Mouse (Mus musculus) erythroblast, embryonic 14.5 days (primary cell): Measurements from ENCODE around the gene Ntf5. TPM values are rescaled to one million over a fixed set of nuclear protein-coding genes. Genes with fewer than 3 reads are reported as not detected.

Source experiments
- H3K27me3 ChIP-seq: 2 replicates; pipeline ENCODE4 v1.6.1; 2012; ENCODE audit warnings: inconsistent platforms; ENCODE audit not compliant: control insufficient read depth
- H3K36me3 ChIP-seq: 2 replicates; pipeline ENCODE4 v1.6.1; 2012; ENCODE audit warnings: mild to moderate bottlenecking, inconsistent platforms; ENCODE audit not compliant: control insufficient read depth
- H3K4me1 ChIP-seq: 2 replicates; pipeline ENCODE4 v1.6.1; 2012; ENCODE audit warnings: inconsistent platforms; ENCODE audit not compliant: control insufficient read depth
- H3K4me3 ChIP-seq: replicated peaks from 2 replicates; pipeline ENCODE3; 2012; ENCODE audit warnings: moderate library complexity, mild to moderate bottlenecking, inconsistent platforms
- H3K9me3 ChIP-seq: 2 replicates; pipeline ENCODE4 v1.6.1; 2012; ENCODE audit warnings: low read length, inconsistent platforms, mixed read lengths; ENCODE audit not compliant: control insufficient read depth
- GATA1 ChIP-seq: IDR thresholded peaks from 2 replicates; pipeline ENCODE4 v1.6.1; 2012; ENCODE audit warnings: low read length, inconsistent platforms, mixed read lengths
- TAL1 ChIP-seq: IDR thresholded peaks from 3 replicates; pipeline ENCODE4 v1.6.1; 2012; ENCODE audit warnings: low read length, inconsistent platforms, mixed read lengths
- polyA plus RNA-seq: library from polyadenylated mRNA; stranded (reverse); fragments of >175 nt; gene quantifications from 2 replicates; pipeline ENCODE4 v1.2.3, GENCODE M21; 2012

Gene Ntf5
- polyA plus RNA-seq, 1 experiment, result not detected

- Histone ChIP-seq H3K9me3 (no peaks in the 10 kb centered on the region), H3K36me3 (peaks cover 29% of the 10 kb centered on the region), H3K27me3 (peaks cover 4% of the 10 kb centered on the region), H3K4me3 (no peak overlapping the region), H3K4me1 (peaks cover 36% of the 10 kb centered on the region)
- TF ChIP-seq GATA1, result no peak
- no peak for TF ChIP-seq TAL1
Measured at GRCm38 (mm10) chr7:45396787-45397186, 16.7 kb upstream of the Ntf5 start.

- TF ChIP-seq TAL1 (no peak), GATA1 (no peak)
- Histone ChIP-seq H3K9me3 (peaks cover 4% of the 10 kb centered on the region; the same call in 1 of the 2 replicates), H3K4me1 (peaks cover 11% of the 10 kb centered on the region), H3K27me3 (peaks cover 36% of the 10 kb centered on the region), H3K36me3 (no peaks in the 10 kb centered on the region), H3K4me3 (no peak overlapping the region)
Measured at GRCm38 (mm10) chr7:45401521-45402085, 11.9 kb upstream of the Ntf5 start.

DNA sequence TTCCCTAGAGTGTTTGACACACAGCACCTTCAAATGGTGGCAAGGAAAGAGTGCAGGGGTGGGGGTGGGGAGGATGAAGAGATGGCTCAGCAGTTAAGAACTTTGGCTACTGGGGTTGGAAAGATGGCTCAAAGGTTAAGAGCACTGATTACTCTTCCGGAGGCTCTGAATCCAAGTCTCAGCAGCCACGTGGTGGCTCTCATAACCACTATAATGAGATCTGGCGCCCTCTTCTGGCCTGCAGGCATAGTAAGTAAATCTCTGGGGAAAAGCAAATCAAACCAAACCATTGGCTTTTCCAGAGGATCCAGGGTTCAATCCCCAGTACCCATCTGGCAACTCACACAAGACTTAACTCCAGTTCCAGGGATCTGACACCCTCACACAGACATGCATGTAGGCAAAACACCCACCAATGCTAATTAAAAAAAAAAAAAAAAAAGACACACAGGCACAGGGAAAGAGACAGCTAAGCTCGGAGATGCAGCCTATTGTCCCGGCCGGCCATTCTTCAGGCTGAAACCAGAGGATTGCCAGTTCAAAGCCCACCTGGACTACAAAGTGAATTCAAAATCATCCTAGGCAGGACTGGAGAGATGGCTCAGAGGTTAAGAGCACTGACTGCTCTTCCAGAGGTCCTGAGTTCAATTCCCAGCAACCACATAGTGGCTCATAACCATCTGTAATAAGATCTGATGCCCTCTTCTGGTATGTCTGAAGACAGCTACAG lies 9.8 kb upstream of the Ntf5 start:
- peaks cover 56% of the 10 kb centered on the region for H3K27me3 ChIP-seq
- H3K36me3 ChIP-seq, result no peaks in the 10 kb centered on the region
- peaks cover 8% of the 10 kb centered on the region; the same call in 1 of the 2 replicates for H3K9me3 ChIP-seq
- TF ChIP-seq GATA1 (no peak), TAL1 (no peak)
- H3K4me3 ChIP-seq, result no peak overlapping the region
- H3K4me1 ChIP-seq, result peaks cover 4% of the 10 kb centered on the region; the same call in 1 of the 2 replicates

DNA sequence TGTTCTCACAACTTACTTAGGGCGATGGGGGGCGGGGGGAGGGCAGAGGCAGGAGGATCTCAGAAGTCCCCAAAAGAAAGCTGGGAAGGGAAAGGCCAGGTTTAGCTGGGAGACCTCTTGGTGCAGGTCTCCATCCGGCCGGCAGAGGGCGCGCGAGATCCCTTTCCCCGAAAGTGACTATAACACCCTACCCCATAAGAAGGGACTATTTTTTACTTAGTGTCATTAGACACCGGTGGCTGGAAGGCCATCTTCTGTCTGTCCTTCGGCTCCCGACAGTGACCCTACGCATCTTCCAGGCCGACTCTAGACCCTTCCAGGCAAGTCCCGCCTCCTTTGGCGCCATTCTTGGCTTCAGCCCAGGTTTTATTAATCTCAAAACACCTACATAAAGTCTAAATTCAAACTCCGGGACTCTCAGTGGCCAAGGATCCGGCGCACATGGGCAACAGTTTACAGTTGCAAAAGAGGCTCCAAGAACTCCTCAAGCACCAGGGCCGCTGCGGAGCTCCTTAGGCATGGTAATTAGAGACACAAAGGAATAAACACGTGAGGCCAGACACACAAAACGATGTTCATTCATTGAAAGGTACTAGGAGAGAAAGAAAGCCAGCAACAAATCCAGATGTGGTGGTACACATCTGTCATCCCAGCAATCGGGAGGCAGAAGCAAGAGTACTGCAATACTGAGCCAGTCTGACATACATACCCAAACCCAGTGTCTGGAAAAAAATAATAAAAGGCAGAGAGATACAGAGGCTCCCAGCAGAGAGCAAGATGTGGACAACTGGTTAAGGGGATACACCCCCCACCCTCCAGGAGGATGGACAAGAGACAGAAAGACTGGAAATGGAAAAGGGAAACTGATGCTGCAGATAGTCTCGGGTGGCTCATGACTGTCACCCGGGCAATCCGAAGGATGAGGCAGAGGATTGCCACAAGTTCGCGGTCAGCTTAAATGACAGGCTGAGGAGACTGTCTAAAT lies 8.1 kb upstream of the Ntf5 start, which contains the start of gene Kcna7:
Gene Kcna7, plus strand, starts transcription at position 563 of the 985 bp plus-strand sequence.
- no peaks in the 10 kb centered on the region for H3K36me3 ChIP-seq
- no peak within 1 kb of the TSS for H3K4me3 ChIP-seq
- peaks cover 8% of the 10 kb centered on the region; the same call in 1 of the 2 replicates for H3K9me3 ChIP-seq
- TF ChIP-seq TAL1 (no peak), GATA1 (no peak)
- H3K27me3 ChIP-seq, result peaks cover 73% of the 10 kb centered on the region
- peaks cover 4% of the 10 kb centered on the region; the same call in 1 of the 2 replicates for H3K4me1 ChIP-seq

DNA sequence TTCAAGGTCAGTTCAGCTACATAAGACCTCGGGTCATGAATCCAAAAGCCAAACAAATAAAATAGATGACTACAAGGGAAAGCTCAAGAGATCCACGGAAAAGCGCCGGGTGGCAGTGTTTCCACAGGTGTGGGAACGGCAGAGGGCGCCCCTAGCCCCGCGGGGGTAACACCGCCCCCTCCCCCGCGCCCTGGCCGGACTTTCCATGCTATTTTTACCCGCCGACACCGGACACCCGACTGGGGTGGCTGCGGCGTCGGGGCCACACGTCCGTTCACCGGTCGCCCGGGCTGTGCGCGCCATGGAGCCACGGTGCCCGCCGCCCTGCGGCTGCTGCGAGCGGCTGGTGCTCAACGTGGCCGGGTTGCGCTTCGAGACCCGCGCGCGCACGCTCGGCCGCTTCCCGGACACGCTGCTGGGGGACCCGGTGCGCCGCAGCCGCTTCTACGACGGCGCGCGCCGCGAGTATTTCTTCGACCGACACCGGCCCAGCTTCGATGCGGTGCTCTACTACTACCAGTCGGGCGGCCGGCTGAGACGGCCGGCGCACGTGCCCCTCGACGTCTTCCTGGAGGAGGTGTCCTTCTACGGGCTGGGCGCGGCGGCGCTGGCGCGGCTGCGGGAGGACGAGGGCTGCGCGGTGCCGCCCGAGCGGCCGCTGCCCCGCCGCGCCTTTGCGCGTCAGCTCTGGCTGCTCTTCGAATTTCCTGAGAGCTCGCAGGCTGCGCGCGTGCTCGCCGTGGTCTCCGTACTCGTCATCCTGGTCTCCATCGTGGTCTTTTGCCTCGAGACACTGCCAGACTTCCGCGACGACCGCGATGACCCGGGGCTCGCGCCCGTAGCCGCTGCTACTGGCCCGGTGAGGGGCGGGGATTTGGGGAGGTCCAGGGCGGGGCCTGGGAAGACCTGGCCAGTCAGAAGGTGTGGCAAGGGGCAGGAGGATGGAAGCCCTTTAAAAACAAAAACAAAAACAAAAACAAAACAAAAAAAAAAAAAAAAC lies 7.0 kb upstream of the Ntf5 start:
- Histone ChIP-seq H3K27me3 (peaks cover 84% of the 10 kb centered on the region), H3K36me3 (no peaks in the 10 kb centered on the region), H3K9me3 (peaks cover 8% of the 10 kb centered on the region; the same call in 1 of the 2 replicates), H3K4me1 (peaks cover 4% of the 10 kb centered on the region; the same call in 1 of the 2 replicates), H3K4me3 (no peak overlapping the region)
- TF ChIP-seq TAL1, result no peak
- TF ChIP-seq GATA1, result no peak

DNA sequence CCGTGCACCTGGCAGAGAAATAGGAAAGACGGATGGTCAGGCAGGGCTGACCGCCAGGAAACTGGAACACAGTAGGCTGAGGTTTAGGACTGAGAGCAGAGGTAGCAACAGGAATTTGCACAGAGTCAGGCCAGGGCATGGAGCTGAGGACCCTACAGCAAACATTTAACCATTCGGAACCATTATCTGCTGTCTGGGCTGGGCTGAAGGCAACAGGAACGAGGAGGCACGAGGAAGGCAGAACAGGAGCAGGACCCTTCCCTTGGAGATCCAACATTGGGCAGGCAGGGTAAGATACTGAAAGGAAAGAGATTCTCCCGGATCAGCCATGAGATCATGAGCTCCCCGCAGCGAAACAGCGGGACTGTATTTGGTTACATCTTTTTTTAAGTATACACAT lies 5.7 kb upstream of the Ntf5 start:
- H3K36me3 ChIP-seq, result no peaks in the 10 kb centered on the region
- TF ChIP-seq TAL1 (no peak), GATA1 (no peak)
- no peak overlapping the region for H3K4me3 ChIP-seq
- H3K27me3 ChIP-seq, result peaks cover 85% of the 10 kb centered on the region
- peaks cover 4% of the 10 kb centered on the region; the same call in 1 of the 2 replicates for H3K4me1 ChIP-seq
- H3K9me3 ChIP-seq, result peaks cover 8% of the 10 kb centered on the region; the same call in 1 of the 2 replicates

- TF ChIP-seq TAL1 (no peak), GATA1 (no peak)
- H3K27me3 ChIP-seq, result peaks cover 87% of the 10 kb centered on the region
- H3K4me3 ChIP-seq, result no peak overlapping the region
- H3K36me3 ChIP-seq, result no peaks in the 10 kb centered on the region
- peaks cover 8% of the 10 kb centered on the region; the same call in 1 of the 2 replicates for H3K9me3 ChIP-seq
- peaks cover 5% of the 10 kb centered on the region for H3K4me1 ChIP-seq
Measured at GRCm38 (mm10) chr7:45408351-45408750, 5.1 kb upstream of the Ntf5 start.

DNA sequence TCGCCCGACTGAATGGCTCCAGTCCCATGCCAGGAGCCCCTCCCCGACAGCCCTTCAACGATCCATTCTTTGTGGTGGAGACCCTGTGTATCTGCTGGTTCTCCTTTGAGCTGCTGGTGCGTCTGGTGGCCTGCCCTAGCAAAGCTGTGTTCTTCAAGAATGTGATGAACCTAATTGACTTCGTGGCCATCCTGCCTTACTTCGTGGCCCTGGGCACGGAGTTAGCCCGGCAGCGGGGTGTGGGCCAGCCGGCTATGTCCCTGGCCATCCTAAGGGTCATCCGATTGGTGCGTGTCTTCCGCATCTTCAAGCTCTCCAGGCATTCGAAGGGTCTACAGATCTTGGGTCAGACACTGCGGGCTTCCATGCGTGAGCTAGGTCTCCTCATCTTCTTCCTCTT lies 4.5 kb upstream of the Ntf5 start:
- H3K27me3 ChIP-seq, result peaks cover 93% of the 10 kb centered on the region
- peaks cover 11% of the 10 kb centered on the region for H3K4me1 ChIP-seq
- TF ChIP-seq TAL1 (no peak), GATA1 (no peak)
- peaks cover 8% of the 10 kb centered on the region; the same call in 1 of the 2 replicates for H3K9me3 ChIP-seq
- H3K36me3 ChIP-seq, result no peaks in the 10 kb centered on the region
- no peak overlapping the region for H3K4me3 ChIP-seq
